Mouse (Mus musculus) hindbrain, embryonic 15.5 days (tissue): ENCODE measurements around the gene Tex14. TPM values are rescaled to one million over a fixed set of nuclear protein-coding genes. Genes with fewer than 3 reads are reported as not detected.

Source experiments
- ATAC-seq: fragments of 200-750 bp; cut with Nextera tagmentation; 2 replicates; pipeline ENCODE4 v1.8.0; 2017; ENCODE audit warnings: low read depth, moderate number of reproducible peaks, moderate TSS enrichment; ENCODE audit not compliant: low FRiP score
- H3K27ac ChIP-seq: fragments of 300-500 bp; sonication (generic); replicated peaks from 2 replicates; pipeline ENCODE4 v1.5.1; 2015; ENCODE audit warnings: mild to moderate bottlenecking, inconsistent platforms
- H3K27me3 ChIP-seq: fragments of 300-500 bp; sonication (generic); 2 replicates; pipeline ENCODE4 v1.6.1; 2015; ENCODE audit warnings: control low read depth, inconsistent platforms
- H3K36me3 ChIP-seq: fragments of 300-500 bp; sonication (generic); 2 replicates; pipeline ENCODE4 v1.6.1; 2015; ENCODE audit warnings: control low read depth, inconsistent platforms
- H3K4me1 ChIP-seq: fragments of 300-500 bp; sonication (generic); replicated peaks from 2 replicates; pipeline ENCODE4 v1.6.1; 2015; ENCODE audit warnings: control low read depth, inconsistent platforms
- H3K4me2 ChIP-seq: fragments of 300-500 bp; sonication (generic); 2 replicates; pipeline ENCODE4 v1.6.1; 2015; ENCODE audit warnings: moderate library complexity, mild to moderate bottlenecking, inconsistent platforms
- H3K4me3 ChIP-seq: fragments of 300-500 bp; sonication (generic); 2 replicates; pipeline ENCODE4 v1.5.1; 2015; ENCODE audit warnings: mild to moderate bottlenecking, inconsistent platforms
- H3K9ac ChIP-seq: fragments of 300-500 bp; sonication (generic); 2 replicates; pipeline ENCODE4 v1.6.1; 2015; ENCODE audit warnings: inconsistent platforms
- H3K9me3 ChIP-seq: fragments of 300-500 bp; sonication (generic); 2 replicates; pipeline ENCODE4 v1.6.1; 2016; ENCODE audit warnings: control low read depth, inconsistent platforms
- WGBS: fragments of 180-500 bp; shearing (Covaris S2); methylation state at CpG from one replicate; pipeline ENCODE4 v1.1.7; 2015; 5-methylcytosine and 5-hydroxymethylcytosine counted together
- polyA plus RNA-seq: library from polyadenylated mRNA; unstranded; fragments of >200 nt; fragmentation: Nextera tagmentation; extraction: Ambion mirVana; gene quantifications from 2 replicates; pipeline ENCODE4 v1.2.1, GENCODE M21; 2015

Gene Tex14
- polyA plus RNA-seq, 1 experiment from 2014 or later = 1.9 TPM

- no peaks in the 10 kb centered on the region for H3K36me3 ChIP-seq
- H3K27me3 ChIP-seq = no peaks in the 10 kb centered on the region
- no peaks in the 10 kb centered on the region for H3K4me1 ChIP-seq
- H3K9me3 ChIP-seq = no peaks in the 10 kb centered on the region
- no peak overlapping the region for H3K4me3 ChIP-seq
- H3K27ac ChIP-seq = no peak overlapping the region
- no peak overlapping the region for H3K9ac ChIP-seq
- ATAC-seq = no peak
- no peak overlapping the region for H3K4me2 ChIP-seq
- 64% methylated on average over 5 of the region's 5 CpGs for WGBS
Measured at GRCm38 (mm10) chr11:87570743-87571142, 165.9 kb downstream of the Tex14 start.

GRCm38 (mm10) chr11:87571361-87571950 lies 166.6 kb downstream of the Tex14 start:
- Histone ChIP-seq H3K27ac (no peak overlapping the region), H3K4me3 (no peak overlapping the region), H3K9me3 (no peaks in the 10 kb centered on the region), H3K36me3 (no peaks in the 10 kb centered on the region), H3K27me3 (no peaks in the 10 kb centered on the region), H3K4me1 (no peaks in the 10 kb centered on the region), H3K9ac (no peak overlapping the region), H3K4me2 (no peak overlapping the region)
- 91% methylated on average over 1 of the region's 1 CpGs for WGBS
- no peak for ATAC-seq

- Histone ChIP-seq H3K9ac (no peak overlapping the region), H3K27ac (no peak overlapping the region), H3K36me3 (no peaks in the 10 kb centered on the region), H3K9me3 (no peaks in the 10 kb centered on the region), H3K4me3 (no peak overlapping the region), H3K27me3 (no peaks in the 10 kb centered on the region), H3K4me1 (peaks cover 11% of the 10 kb centered on the region), H3K4me2 (no peak overlapping the region)
- 73% methylated on average over 7 of the region's 7 CpGs for WGBS
- ATAC-seq = no peak
Measured at GRCm38 (mm10) chr11:87573751-87574150, 168.9 kb downstream of the Tex14 start.

- no peak overlapping the region for H3K4me3 ChIP-seq
- no peak for ATAC-seq
- H3K9ac ChIP-seq = no peak overlapping the region
- peaks cover 16% of the 10 kb centered on the region for H3K4me1 ChIP-seq
- no peaks in the 10 kb centered on the region for H3K9me3 ChIP-seq
- no peaks in the 10 kb centered on the region for H3K27me3 ChIP-seq
- 63% methylated on average over 21 of the region's 21 CpGs for WGBS
- H3K4me2 ChIP-seq = no peak overlapping the region
- no peaks in the 10 kb centered on the region for H3K36me3 ChIP-seq
- H3K27ac ChIP-seq = no peak overlapping the region
Measured at GRCm38 (mm10) chr11:87574520-87575180, 169.8 kb downstream of the Tex14 start.

GRCm38 (mm10) chr11:87577601-87578248 lies 172.9 kb downstream of the Tex14 start:
- no peaks in the 10 kb centered on the region for H3K36me3 ChIP-seq
- H3K4me2 ChIP-seq = peak overlapping the region; percentile 88
- peaks cover 16% of the 10 kb centered on the region for H3K4me1 ChIP-seq
- no peaks in the 10 kb centered on the region for H3K27me3 ChIP-seq
- H3K4me3 ChIP-seq = peak overlapping the region; percentile 51
- H3K9me3 ChIP-seq = no peaks in the 10 kb centered on the region
- WGBS = 20% methylated on average over 6 of the region's 6 CpGs
- H3K27ac ChIP-seq = peak overlapping the region; percentile 70; the same call in 1 of the 2 replicates
- ATAC-seq = no peak
- peak overlapping the region; percentile 62 for H3K9ac ChIP-seq

- peaks cover 16% of the 10 kb centered on the region for H3K4me1 ChIP-seq
- peak overlapping the region; percentile 70 for H3K27ac ChIP-seq
- peak; percentile 83 for ATAC-seq
- H3K9me3 ChIP-seq = no peaks in the 10 kb centered on the region
- H3K27me3 ChIP-seq = no peaks in the 10 kb centered on the region
- H3K9ac ChIP-seq = peak overlapping the region; percentile 62
- WGBS = under 1% methylated on average over 40 of the region's 40 CpGs
- H3K4me3 ChIP-seq = peak overlapping the region; percentile 51
- peak overlapping the region; percentile 88 for H3K4me2 ChIP-seq
- no peaks in the 10 kb centered on the region for H3K36me3 ChIP-seq
Measured at GRCm38 (mm10) chr11:87578249-87578962, 173.5 kb downstream of the Tex14 start.

- Histone ChIP-seq H3K4me2 (peak overlapping the region; percentile 88), H3K27me3 (no peaks in the 10 kb centered on the region), H3K9me3 (no peaks in the 10 kb centered on the region), H3K4me3 (peak overlapping the region; percentile 51), H3K4me1 (peaks cover 16% of the 10 kb centered on the region), H3K36me3 (no peaks in the 10 kb centered on the region), H3K27ac (peak overlapping the region; percentile 70), H3K9ac (peak overlapping the region; percentile 62)
- ATAC-seq = peak; percentile 55; the same call in 1 of the 2 replicates
- whole genome bisulfite sequencing = 14% methylated on average over 10 of the region's 10 CpGs
Measured at GRCm38 (mm10) chr11:87578963-87579601, 174.2 kb downstream of the Tex14 start.

- Histone ChIP-seq H3K9ac (no peak overlapping the region), H3K4me1 (peaks cover 16% of the 10 kb centered on the region), H3K4me2 (no peak overlapping the region), H3K27ac (no peak overlapping the region; the same call in 1 of the 2 replicates), H3K36me3 (no peaks in the 10 kb centered on the region), H3K27me3 (no peaks in the 10 kb centered on the region), H3K4me3 (no peak overlapping the region), H3K9me3 (no peaks in the 10 kb centered on the region)
- WGBS = 19% methylated on average over 1 of the region's 1 CpGs
- ATAC-seq = no peak
Measured at GRCm38 (mm10) chr11:87579713-87580112, 174.8 kb downstream of the Tex14 start.

- 50% methylated on average over 9 of the region's 10 CpGs for WGBS
- no peak for ATAC-seq
- H3K4me2 ChIP-seq = no peak overlapping the region
Measured at GRCm38 (mm10) chr11:87580543-87581085, 175.7 kb downstream of the Tex14 start.

GRCm38 (mm10) chr11:87581161-87581865 lies 176.4 kb downstream of the Tex14 start:
- Histone ChIP-seq H3K9me3 (no peaks in the 10 kb centered on the region), H3K27ac (no peak overlapping the region), H3K27me3 (no peaks in the 10 kb centered on the region), H3K9ac (no peak overlapping the region), H3K4me2 (no peak overlapping the region), H3K4me1 (peaks cover 16% of the 10 kb centered on the region), H3K4me3 (no peak overlapping the region), H3K36me3 (no peaks in the 10 kb centered on the region)
- ATAC-seq = no peak
- 91% methylated on average over 12 of the region's 12 CpGs for WGBS

More at GRCm38 (mm10) chr11:87580543-87581085, 175.7 kb downstream of the Tex14 start:
- no peak overlapping the region for H3K9ac ChIP-seq
- no peak overlapping the region for H3K27ac ChIP-seq
- no peaks in the 10 kb centered on the region for H3K36me3 ChIP-seq
- no peaks in the 10 kb centered on the region for H3K9me3 ChIP-seq
- no peak overlapping the region for H3K4me3 ChIP-seq
- H3K27me3 ChIP-seq = no peaks in the 10 kb centered on the region
- peaks cover 16% of the 10 kb centered on the region for H3K4me1 ChIP-seq
